Comparison of ENCODE assay signal across 10 mouse cellular contexts in the genomic region with DNA sequence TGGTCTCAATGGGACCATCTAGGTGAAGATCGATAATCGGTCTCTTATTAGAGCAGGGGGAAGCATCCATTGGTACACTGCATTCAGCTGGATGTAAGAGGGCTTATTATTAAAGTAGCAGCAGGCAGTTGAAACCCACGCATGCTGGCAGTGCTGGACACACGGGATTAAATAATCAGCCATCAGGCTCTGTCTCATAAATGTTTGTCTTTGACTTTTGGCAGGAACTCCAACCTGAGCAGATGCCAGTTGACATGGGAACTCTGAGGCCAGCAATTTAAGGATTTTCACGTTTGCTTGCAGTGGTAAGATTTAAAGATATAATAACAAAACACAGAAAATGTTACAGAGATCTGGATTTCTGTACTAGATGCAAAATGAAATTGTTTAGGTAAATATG.
A peak's percentile ranks its signal among the peaks of the same experiment; 100 is the strongest.
DNase-seq lines count a peak whose midpoint lies in the region; ATAC-seq lines count a peak whose summit lies in the region.
"Had no signal": no experiment of that assay in that cellular context is flagged by ENCODE, and none has a peak within 500 bp of the region (broad histone marks: within the 10 kb centered on the region; RNA-seq: fewer than 3 reads in every experiment).

No protein-coding gene starts in this region.

- no peak for ATAC-seq in embryonic facial prominence, embryonic 14.5 days (ENCODE audit: low read depth)
- ATAC-seq in CD4-positive, CD25-positive, alpha-beta regulatory T cell, adult 4 months: no peak
- ATAC-seq: forebrain, embryonic 13.5 days had no signal

- H3K4me1 ChIP-seq in embryonic facial prominence, embryonic 14.5 days (ENCODE audit: control insufficient read depth, insufficient read depth, low read length): peaks cover 4% of the 10 kb centered on the region; the same call in 1 of the 2 replicates
- H3K4me1 ChIP-seq in embryonic facial prominence, embryonic 10.5 days: no peaks in the 10 kb centered on the region
- H3K4me1 ChIP-seq: forebrain, embryonic 13.5 days; neural tube, embryonic 15.5 days had no signal

- no peak overlapping the region for H3K9ac ChIP-seq in embryonic facial prominence, embryonic 14.5 days (ENCODE audit: low read depth, low read length)
- H3K9ac ChIP-seq: forebrain, embryonic 13.5 days; neural tube, embryonic 15.5 days had no signal

- no peaks in the 10 kb centered on the region for H3K27me3 ChIP-seq in embryonic facial prominence, embryonic 14.5 days (replicated peaks; ENCODE audit: control insufficient read depth, insufficient read depth, low read length)
- H3K27me3 ChIP-seq in embryonic facial prominence, embryonic 10.5 days (replicated peaks; ENCODE audit: low read depth, poor library complexity, severe bottlenecking): no peaks in the 10 kb centered on the region
- H3K27me3 ChIP-seq: forebrain, embryonic 13.5 days; neural tube, embryonic 15.5 days had no signal

- WGBS in embryonic facial prominence, embryonic 14.5 days: 46% methylated on average over 5 of the region's 5 CpGs
- 79% methylated on average over 5 of the region's 5 CpGs for WGBS in embryonic facial prominence, embryonic 10.5 days

- H3K27ac ChIP-seq in embryonic facial prominence, embryonic 14.5 days (replicated peaks; ENCODE audit: low read depth, low read length): no peak overlapping the region; the same call in 1 of the 2 replicates
- H3K27ac ChIP-seq in embryonic facial prominence, embryonic 10.5 days (replicated peaks): no peak overlapping the region
- H3K27ac ChIP-seq: forebrain, embryonic 13.5 days; neural tube, embryonic 15.5 days had no signal

- H3K9me3 ChIP-seq in embryonic facial prominence, embryonic 14.5 days (ENCODE audit: control insufficient read depth, low read length): 0 out of 2 replicates have a peak, but pooled peaks cover 4% of the 10 kb centered on the region
- H3K9me3 ChIP-seq in embryonic facial prominence, embryonic 10.5 days: no peaks in the 10 kb centered on the region
- H3K9me3 ChIP-seq: forebrain, embryonic 13.5 days; neural tube, embryonic 15.5 days had no signal

- no peaks in the 10 kb centered on the region for H3K36me3 ChIP-seq in embryonic facial prominence, embryonic 14.5 days (ENCODE audit: control insufficient read depth, insufficient read depth, low read length)
- no peaks in the 10 kb centered on the region for H3K36me3 ChIP-seq in embryonic facial prominence, embryonic 10.5 days (replicated peaks)
- H3K36me3 ChIP-seq: neural tube, embryonic 15.5 days had no signal

- H3K4me3 ChIP-seq in embryonic facial prominence, embryonic 14.5 days (ENCODE audit: low read depth, low read length): no peak overlapping the region
- no peak overlapping the region for H3K4me3 ChIP-seq in embryonic facial prominence, embryonic 10.5 days
- H3K4me3 ChIP-seq: forebrain, embryonic 13.5 days; neural tube, embryonic 15.5 days had no signal

- DNase-seq in embryonic facial prominence, embryonic 14.5 days (ENCODE audit: low spot score): peak; percentile 31
- DNase-seq in embryonic facial prominence, embryonic 10.5 days (ENCODE audit: low spot score): no peak
- DNase-seq in MN1 (ENCODE audit: low spot score): peak; percentile 22
- DNase-seq in cerebellum, postnatal 25 days: peak; percentile 58 to 75
- peak; percentile 30 to 58 for DNase-seq in layer of hippocampus, postnatal 14 days (ENCODE audit: low spot score in 2 of 2)
- no peak for DNase-seq in spleen, postnatal 10 days (ENCODE audit: low spot score in 2 of 2)
- no peak for DNase-seq in testis, postnatal 10 days (ENCODE audit: low spot score)

- H3K4me2 ChIP-seq in embryonic facial prominence, embryonic 14.5 days (ENCODE audit: low read depth, low read length): no peak overlapping the region
- H3K4me2 ChIP-seq: forebrain, embryonic 13.5 days; neural tube, embryonic 15.5 days had no signal

Comparison
In these comparisons a context has a peak if more than half of its experiments do, and no peak if none do; other contexts are left out.
1. DNase-seq: peak in embryonic facial prominence, embryonic 14.5 days (single experiment), MN1 (single experiment), cerebellum, postnatal 25 days (2 of 2) and layer of hippocampus, postnatal 14 days (2 of 2); none in embryonic facial prominence, embryonic 10.5 days (single experiment), spleen, postnatal 10 days (0 of 2) and testis, postnatal 10 days (single experiment).